Mouse (Mus musculus): ENCODE measurements around the gene Skor1.

DNA sequence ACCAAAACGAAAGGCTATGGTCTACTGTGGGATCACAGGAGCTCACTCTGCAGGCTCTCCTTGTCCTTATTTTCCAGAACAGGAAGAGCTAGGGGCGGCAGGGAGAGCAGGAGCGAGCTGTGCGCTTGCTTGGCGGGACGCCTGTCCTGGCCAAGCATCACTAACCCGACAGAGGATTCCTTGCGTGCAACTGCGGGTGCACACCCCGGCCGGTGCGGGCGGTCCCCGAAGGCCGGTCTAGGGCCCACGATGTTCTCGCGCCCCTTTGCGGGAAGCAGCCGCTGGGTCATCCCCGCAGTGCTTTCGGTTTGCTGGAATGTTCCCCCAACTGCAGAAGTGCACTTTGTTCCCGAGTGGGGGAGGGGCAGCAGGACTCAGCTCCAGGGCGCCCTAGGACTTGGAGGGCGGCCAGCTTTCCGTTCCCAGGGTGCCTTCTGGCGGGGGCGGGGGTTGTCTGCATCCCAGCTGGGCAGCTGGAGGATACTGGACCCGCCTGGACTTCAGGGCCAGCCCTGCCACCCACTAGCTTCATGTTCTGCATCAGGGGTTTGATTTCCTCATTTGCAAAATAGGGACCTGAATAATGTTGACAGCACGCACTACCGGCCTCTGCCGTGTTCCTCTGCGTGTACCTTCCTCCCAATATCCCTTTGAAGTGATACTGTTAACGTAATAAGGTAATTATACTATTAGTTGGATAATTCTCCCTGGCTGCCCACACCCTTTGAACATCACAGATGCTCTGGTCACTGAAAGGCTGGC, 39.6 kb downstream of the Skor1 start:
- TF ChIP-seq CTCF (IDR thresholded peaks at IDR 0.05; ENCODE audit: low read depth, low read length): no peak
- TF ChIP-seq GATA1 (IDR thresholded peaks at IDR 0.05; ENCODE audit: borderline replicate concordance, low read length): no peak
- TF ChIP-seq TAL1 (conservative IDR thresholded peaks at IDR 0.05; ENCODE audit: low read depth, low read length): no peak
- no peak for TF ChIP-seq POLR2AphosphoS5 (IDR thresholded peaks at IDR 0.05; ENCODE audit: insufficient replicate concordance, low read depth, low read length)
